ENCODE assay signal across 1 mouse cellular context in the genomic region with DNA sequence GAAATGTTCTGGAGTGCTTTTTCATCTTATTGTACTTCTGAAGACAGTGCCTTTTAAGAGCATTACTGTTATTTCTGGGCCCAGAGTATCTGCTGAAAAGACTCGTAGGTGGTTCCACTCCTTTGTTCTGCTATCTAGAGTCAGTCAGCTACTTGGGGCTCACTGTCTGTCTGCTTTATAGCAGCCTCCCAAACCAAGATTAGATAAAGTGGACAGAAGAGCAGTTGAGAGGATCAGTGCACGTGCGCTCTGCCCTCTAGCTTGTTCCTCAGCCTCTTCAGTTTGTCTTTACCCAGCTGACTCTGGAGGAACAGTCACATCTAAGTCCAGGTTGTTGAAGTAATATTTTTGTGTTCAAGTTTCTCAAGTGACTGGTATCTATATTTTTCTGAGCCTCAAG.
A peak's percentile ranks its signal among the peaks of the same experiment; 100 is the strongest.
TF ChIP-seq lines count a peak whose summit lies in the region.

No protein-coding gene starts in this region.

TF ChIP-seq in MEL, 35 proteins besides CTCF, POLR2A, EP300 and RAD21 (continued from another document):
- TF ChIP-seq ZNF384 (IDR thresholded peaks at IDR 0.05; ENCODE audit: low read depth, low read length), result 0 out of 2 replicates have a peak, but pooled peaks have one; percentile 13
- no peak for TF ChIP-seq JUND (IDR thresholded peaks at IDR 0.05; ENCODE audit: low read depth, low read length)
- TF ChIP-seq TBP (IDR thresholded peaks at IDR 0.05; ENCODE audit: low read depth, low read length), result peak; percentile 83; the same call in 1 of the 2 replicates
- TF ChIP-seq POLR2AphosphoS2 (IDR thresholded peaks at IDR 0.05; ENCODE audit: low read length), result 0 out of 2 replicates have a peak, but pooled peaks have one; percentile 20
- peak; percentile 98 for TF ChIP-seq GATA1 (IDR thresholded peaks at IDR 0.05; ENCODE audit: low read depth, low read length)
- TF ChIP-seq GABPA (IDR thresholded peaks at IDR 0.05; ENCODE audit: low read depth, low read length), result no peak
- TF ChIP-seq SMC3 (IDR thresholded peaks at IDR 0.05; ENCODE audit: low read depth, low read length), result no peak
- TF ChIP-seq MXI1 (IDR thresholded peaks at IDR 0.05; ENCODE audit: low read depth, low read length), result peak; percentile 97
- TF ChIP-seq CHD1 (IDR thresholded peaks at IDR 0.05; ENCODE audit: low read depth, low read length), result no peak; the same call in 1 of the 2 replicates
- peak; percentile 86 for TF ChIP-seq TAL1 (IDR thresholded peaks at IDR 0.05; ENCODE audit: low read length)
- TF ChIP-seq MAX (IDR thresholded peaks at IDR 0.05; ENCODE audit: low read length), result peak; percentile 95
- TF ChIP-seq ELF1 (IDR thresholded peaks at IDR 0.05; ENCODE audit: low read depth, low read length), result no peak
- TF ChIP-seq TCF12 (IDR thresholded peaks at IDR 0.05; ENCODE audit: low read depth, low read length), result peak; percentile 96
- 0 out of 2 replicates have a peak, but pooled peaks have one; percentile 46 for TF ChIP-seq MAZ (IDR thresholded peaks at IDR 0.05; ENCODE audit: low read depth, low read length)
- peak; percentile 97 for TF ChIP-seq MYC (IDR thresholded peaks at IDR 0.05; ENCODE audit: low read depth, low read length)
- peak; percentile 62; the same call in 1 of the 2 replicates for TF ChIP-seq RCOR1 (IDR thresholded peaks at IDR 0.05; ENCODE audit: low read depth, low read length)
- TF ChIP-seq MYB (IDR thresholded peaks at IDR 0.05; ENCODE audit: low read depth, low read length), result peak; percentile 83
- TF ChIP-seq MAFK (IDR thresholded peaks at IDR 0.05; ENCODE audit: borderline replicate concordance, low read depth, low read length), result peak; percentile 63; the same call in 1 of the 2 replicates
- peak; percentile 32 for TF ChIP-seq NELFE (IDR thresholded peaks at IDR 0.05; ENCODE audit: low read depth, low read length)
- TF ChIP-seq USF1 (IDR thresholded peaks at IDR 0.05; ENCODE audit: low read depth, low read length), result peak; percentile 75
